Mouse (Mus musculus) forebrain, postnatal 0 days (tissue): Measurements from ENCODE around the gene Ldlrad2. TPM values are rescaled to one million over a fixed set of nuclear protein-coding genes. Genes with fewer than 3 reads are reported as not detected.
A peak's percentile ranks its signal among the peaks of the same experiment; 100 is the strongest.
"Not testable (repeated sequence)": the region's sequence is repeated elsewhere in the genome, so short reads cannot be mapped to it uniquely, and the experiment has no call there.

Source experiments
- ATAC-seq: fragments of 200-750 bp; cut with Nextera tagmentation; 2 replicates; pipeline ENCODE4 v1.8.0; 2017; ENCODE audit warnings: mild to moderate bottlenecking, moderate library complexity
- DNase-seq: peaks from one replicate; pipeline ENCODE4 v3.0.0-alpha.2; 2015
- H3K27ac ChIP-seq: fragments of 300-500 bp; sonication (generic); 2 replicates; pipeline ENCODE4 v1.5.1; 2014; ENCODE audit warnings: low read depth, mild to moderate bottlenecking, antibody characterized with exemption, low read length, moderate library complexity, mixed read lengths
- H3K27me3 ChIP-seq: fragments of 300-500 bp; sonication (generic); 2 replicates; pipeline ENCODE4 v1.6.1; 2014; ENCODE audit warnings: mild to moderate bottlenecking, low read length, mixed read lengths; ENCODE audit not compliant: insufficient read depth
- H3K36me3 ChIP-seq: fragments of 300-500 bp; sonication (generic); 2 replicates; pipeline ENCODE4 v1.6.1; 2014; ENCODE audit warnings: mild to moderate bottlenecking, moderate library complexity; ENCODE audit not compliant: insufficient read depth
- H3K4me1 ChIP-seq: fragments of 300-500 bp; sonication (generic); 2 replicates; pipeline ENCODE4 v1.6.1; 2014; ENCODE audit warnings: antibody characterized with exemption; ENCODE audit not compliant: insufficient read depth
- H3K4me2 ChIP-seq: fragments of 300-500 bp; sonication (generic); 2 replicates; pipeline ENCODE4 v1.6.1; 2014; ENCODE audit warnings: low read depth, mild to moderate bottlenecking, moderate library complexity
- H3K4me3 ChIP-seq: fragments of 300-500 bp; sonication (generic); 2 replicates; pipeline ENCODE4 v1.5.1; 2014; ENCODE audit warnings: low read depth, low read length, mixed read lengths
- H3K9ac ChIP-seq: fragments of 300-500 bp; sonication (generic); 2 replicates; pipeline ENCODE4 v1.6.1; 2014; ENCODE audit warnings: mild to moderate bottlenecking
- H3K9me3 ChIP-seq: fragments of 300-500 bp; sonication (generic); 2 replicates; pipeline ENCODE4 v1.6.1; 2016; ENCODE audit warnings: low read length
- CTCF ChIP-seq: sonication (generic); IDR thresholded peaks from 2 replicates; pipeline ENCODE4 v1.5.1; 2016; ENCODE audit warnings: antibody characterized with exemption, control low read depth, low read depth
- WGBS: fragments of 180-500 bp; shearing (Covaris S2); extraction: QIAGEN DNeasy Blood & Tissue Kit; methylation state at CpG from one replicate; pipeline ENCODE4 v1.1.7; 2014; 5-methylcytosine and 5-hydroxymethylcytosine counted together
- polyA plus RNA-seq: library from polyadenylated mRNA; unstranded; fragments of >200 nt; fragmentation: Nextera tagmentation; extraction: Ambion mirVana; gene quantifications from 2 replicates; pipeline ENCODE4 v1.2.1, GENCODE M21; 2015
- total RNA-seq: library from RNA; depleted of rRNA; stranded (reverse); fragments of >200 nt; gene quantifications from 2 replicates; pipeline ENCODE4 v1.2.3, GENCODE M21; 2014

The Ldlrad2 gene
- total and polyA plus RNA-seq, 2 experiments from 2014 or later = not detected

DNA sequence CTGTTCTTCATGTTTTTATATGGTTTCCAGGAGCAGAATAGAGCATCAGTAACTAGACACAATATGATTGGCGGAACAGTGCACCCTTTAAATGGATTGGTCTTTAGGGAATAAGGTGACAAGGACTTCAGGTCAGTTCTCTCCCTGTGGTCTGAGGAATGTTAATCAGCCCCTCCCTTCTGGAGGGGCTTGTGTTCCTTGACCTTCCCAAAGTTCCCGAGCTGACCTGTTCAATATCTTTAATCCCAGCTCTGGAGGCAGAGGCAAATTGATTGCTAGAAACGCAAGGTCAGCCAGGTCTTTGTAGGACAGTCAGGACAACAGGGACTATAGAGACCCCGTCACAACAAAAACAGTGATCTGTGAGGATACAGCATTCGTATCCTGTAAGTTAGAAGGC is 24.2 kb upstream of the Ldlrad2 start:
- no peak for TF ChIP-seq CTCF
- Histone ChIP-seq H3K4me1 (peaks cover 18% of the 10 kb centered on the region), H3K4me2 (no peak overlapping the region), H3K9me3 (no peaks in the 10 kb centered on the region), H3K36me3 (no peaks in the 10 kb centered on the region), H3K27ac (no peak overlapping the region), H3K9ac (no peak overlapping the region), H3K4me3 (no peak overlapping the region), H3K27me3 (no peaks in the 10 kb centered on the region)
- ATAC-seq = no peak
- no peak for DNase-seq
- 76% methylated on average over 5 of the region's 5 CpGs for WGBS

- Histone ChIP-seq H3K27me3 (no peaks in the 10 kb centered on the region), H3K9ac (no peak overlapping the region), H3K4me1 (peaks cover 18% of the 10 kb centered on the region), H3K4me2 (no peak overlapping the region), H3K36me3 (no peaks in the 10 kb centered on the region), H3K9me3 (no peaks in the 10 kb centered on the region), H3K27ac (no peak overlapping the region), H3K4me3 (no peak overlapping the region)
- ATAC-seq = no peak
- 92% methylated on average over 4 of the region's 4 CpGs for WGBS
- no peak for DNase-seq
- TF ChIP-seq CTCF = no peak
These were observed 22.8 kb upstream of the Ldlrad2 start for GRCm38 (mm10) chr4:137597098-137597630.

DNA sequence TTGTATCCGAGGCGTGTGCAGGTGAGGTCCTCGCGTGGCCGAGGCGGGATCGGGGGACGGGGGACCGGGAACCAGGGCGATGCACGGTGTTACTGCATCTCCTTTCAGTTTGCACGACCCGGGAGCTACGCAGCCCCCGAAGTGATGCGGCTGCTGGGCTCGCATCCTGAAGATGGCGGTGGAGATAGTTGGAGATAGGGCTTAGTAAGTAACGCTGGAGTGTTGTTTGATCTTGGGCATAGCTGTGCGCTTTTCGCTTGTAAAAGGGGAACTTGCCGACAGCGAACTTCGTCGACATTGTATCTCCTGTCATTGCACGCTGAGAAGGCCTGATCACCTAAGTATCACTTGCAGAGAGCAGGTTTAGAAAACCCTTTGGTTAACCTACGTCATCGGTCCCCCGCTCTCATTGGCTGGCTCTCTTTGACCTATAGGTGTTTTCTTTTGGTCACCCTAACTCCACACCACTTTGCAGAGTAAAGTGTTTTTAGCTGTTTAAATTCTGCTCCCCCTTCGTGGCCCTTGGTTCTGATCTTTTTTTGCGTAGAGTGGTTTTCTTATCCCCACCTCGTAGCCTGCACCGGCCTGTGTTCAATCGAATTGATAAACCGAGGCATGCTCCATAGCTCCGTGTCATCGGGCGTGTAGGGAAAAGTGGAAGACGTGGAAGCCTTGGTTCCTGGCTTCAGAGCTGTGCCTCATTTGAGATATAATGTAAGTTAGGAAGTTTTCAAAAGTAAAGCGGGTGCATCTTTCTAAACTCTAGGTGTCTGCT is 20.3 kb upstream of the Ldlrad2 start:
- H3K27me3 ChIP-seq = no peaks in the 10 kb centered on the region
- no peaks in the 10 kb centered on the region for H3K36me3 ChIP-seq
- peak; percentile 9; the same call in 1 of the 2 replicates for TF ChIP-seq CTCF
- WGBS = 5% methylated on average over 40 of the region's 40 CpGs
- peak overlapping the region; percentile 97 for H3K4me3 ChIP-seq
- no peaks in the 10 kb centered on the region for H3K9me3 ChIP-seq
- peak overlapping the region; percentile 99 for H3K27ac ChIP-seq
- peak overlapping the region; percentile 90 for H3K9ac ChIP-seq
- peaks cover 18% of the 10 kb centered on the region for H3K4me1 ChIP-seq
- peak; percentile 33 for ATAC-seq
- H3K4me2 ChIP-seq = peak overlapping the region; percentile 70
- peak; percentile 71 for DNase-seq

DNA sequence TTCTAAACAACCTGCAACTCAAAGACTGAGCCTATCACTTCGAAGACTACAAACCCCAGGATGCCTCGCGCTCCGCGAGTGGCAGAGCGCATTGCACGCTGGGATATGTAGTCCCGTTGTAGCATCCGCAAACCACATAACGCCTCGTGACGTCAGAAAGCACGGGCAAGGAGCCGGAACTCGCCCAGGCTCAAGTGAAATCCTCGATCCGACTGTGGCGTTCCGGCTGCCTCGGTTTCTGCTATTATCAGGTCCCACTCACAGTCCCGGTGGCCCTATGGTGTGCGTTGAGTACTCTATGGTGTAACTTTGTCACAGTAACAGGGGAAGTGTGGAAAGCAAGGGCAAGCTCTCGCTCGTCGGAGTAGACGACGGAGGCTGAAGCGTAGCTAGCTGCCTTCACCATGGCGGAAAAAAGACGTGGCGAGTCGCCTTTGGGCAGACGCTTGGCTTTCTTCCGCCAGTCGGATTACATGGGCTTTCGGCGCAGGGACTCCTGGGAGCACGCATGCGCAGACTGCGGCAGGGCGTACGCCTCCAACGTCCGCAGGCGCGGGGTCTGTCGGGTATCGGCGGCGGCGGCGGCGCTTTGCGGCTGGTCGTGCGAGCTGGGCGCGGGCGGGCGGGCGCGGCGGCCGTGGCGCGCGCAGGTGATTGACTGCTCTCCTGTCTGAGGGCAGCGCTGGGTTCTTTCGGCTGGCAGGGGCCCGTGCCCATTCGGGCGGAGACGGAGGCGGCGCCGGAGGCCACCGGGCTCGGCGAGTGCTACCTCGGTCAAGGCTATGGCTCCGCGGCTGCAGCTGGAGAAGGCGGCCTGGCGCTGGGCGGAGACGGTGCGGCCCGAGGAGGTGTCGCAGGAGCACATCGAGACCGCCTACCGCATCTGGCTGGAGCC is 19.5 kb upstream of the Ldlrad2 start, which contains the start of gene Usp48:
TSS of gene Usp48 (plus strand) at position 155 of the 895 bp plus-strand sequence.
- Histone ChIP-seq H3K36me3 (no peaks in the 10 kb centered on the region), H3K9ac (peak within 1 kb of the TSS; percentile 90), H3K9me3 (no peaks in the 10 kb centered on the region), H3K4me2 (peak within 1 kb of the TSS; percentile 70), H3K4me3 (peak within 1 kb of the TSS; percentile 97), H3K4me1 (peaks cover 18% of the 10 kb centered on the region), H3K27me3 (no peaks in the 10 kb centered on the region), H3K27ac (peak within 1 kb of the TSS; percentile 99)
- ATAC-seq (peak; percentile 95), DNase-seq (peak; percentile 100)
- TF ChIP-seq CTCF = 0 out of 2 replicates have a peak, but pooled peaks have one; percentile 12
- 1% methylated on average over 92 of the region's 92 CpGs for WGBS

DNA sequence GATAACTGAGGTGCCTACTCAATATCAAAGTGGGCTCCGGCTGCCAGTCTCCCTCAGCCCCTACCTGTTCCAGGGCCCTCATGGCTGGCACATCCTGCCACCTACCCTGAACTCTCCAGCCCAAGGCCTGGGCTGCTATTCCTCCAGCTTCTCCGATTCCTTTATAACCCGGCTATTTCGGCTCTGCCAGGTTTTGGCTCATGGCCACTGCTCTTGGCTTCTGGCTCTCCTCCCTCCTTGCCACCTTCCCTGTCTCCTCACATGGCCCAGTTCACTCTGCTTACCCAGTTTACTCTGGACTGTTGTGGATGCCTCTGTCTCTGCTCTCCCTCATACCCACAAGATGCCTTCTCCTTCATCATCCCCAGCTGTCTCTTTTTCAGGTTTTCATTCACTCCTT is 16.6 kb upstream of the Ldlrad2 start:
- Histone ChIP-seq H3K27ac (no peak overlapping the region), H3K9me3 (no peaks in the 10 kb centered on the region), H3K9ac (no peak overlapping the region), H3K4me3 (no peak overlapping the region), H3K27me3 (no peaks in the 10 kb centered on the region; the same call in 1 of the 2 replicates), H3K36me3 (no peaks in the 10 kb centered on the region), H3K4me1 (peaks cover 12% of the 10 kb centered on the region), H3K4me2 (no peak overlapping the region)
- WGBS = 71% methylated on average over 4 of the region's 4 CpGs
- ATAC-seq = no peak
- DNase-seq = no peak
- no peak for TF ChIP-seq CTCF

DNA sequence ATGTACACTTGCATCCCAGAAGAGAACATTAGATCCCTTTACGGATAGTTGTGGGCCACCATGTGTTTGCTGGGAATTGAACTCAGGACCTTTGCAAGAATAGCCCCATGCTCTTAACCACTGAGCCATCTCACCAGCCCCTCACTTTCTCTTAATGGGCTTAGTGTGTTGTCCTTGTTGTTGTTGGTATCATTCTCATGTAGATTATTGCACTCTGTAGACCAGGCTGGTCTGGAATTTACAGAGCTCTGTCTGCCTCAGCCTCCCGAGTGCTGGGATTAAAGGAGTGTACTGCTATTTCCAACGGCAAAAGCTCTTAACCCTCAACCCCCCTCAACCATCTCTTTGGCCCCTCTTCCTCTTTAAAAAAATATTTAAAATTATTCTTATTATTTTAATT is 15.2 kb upstream of the Ldlrad2 start:
- ATAC-seq (no peak), DNase-seq (no peak)
- WGBS = 83% methylated on average over 3 of the region's 3 CpGs
- TF ChIP-seq CTCF = no peak
- no peak overlapping the region for H3K4me3 ChIP-seq
- H3K9ac ChIP-seq = no peak overlapping the region
- no peaks in the 10 kb centered on the region for H3K9me3 ChIP-seq
- H3K36me3 ChIP-seq = no peaks in the 10 kb centered on the region
- no peak overlapping the region for H3K4me2 ChIP-seq
- no peaks in the 10 kb centered on the region for H3K4me1 ChIP-seq
- no peak overlapping the region for H3K27ac ChIP-seq
- no peaks in the 10 kb centered on the region; the same call in 1 of the 2 replicates for H3K27me3 ChIP-seq

GRCm38 (mm10) chr4:137589095-137589494 is 14.7 kb upstream of the Ldlrad2 start:
- H3K9ac ChIP-seq, H3K4me3 ChIP-seq, DNase-seq, H3K4me1 ChIP-seq, H3K27me3 ChIP-seq, H3K4me2 ChIP-seq, H3K36me3 ChIP-seq, ATAC-seq, H3K9me3 ChIP-seq, H3K27ac ChIP-seq: not testable (repeated sequence)
- WGBS = 67% methylated on average over 2 of the region's 3 CpGs
